Mouse (Mus musculus): ENCODE data around the gene Rab25.

The Rab25 gene

DNA sequence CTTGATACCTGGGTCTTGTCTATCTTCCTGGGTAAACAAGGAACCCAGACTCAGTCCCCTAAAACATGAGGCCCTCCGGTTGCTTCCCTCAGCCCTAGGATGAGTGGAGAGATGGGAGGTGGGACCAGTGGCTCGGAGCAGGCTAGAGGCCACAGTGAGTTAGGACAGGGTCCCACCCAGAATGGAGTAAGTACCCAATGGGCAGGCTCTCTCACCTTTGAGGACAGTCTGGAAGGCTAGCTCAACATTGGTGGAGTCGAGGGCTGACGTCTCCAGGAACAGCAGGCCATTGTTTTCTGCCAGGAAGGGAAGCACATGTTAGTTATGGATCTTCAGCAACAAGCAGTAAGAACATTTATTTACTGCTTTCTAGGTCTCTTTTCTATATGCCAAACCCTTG lies 5.6 kb downstream of the Rab25 start:
- in situ Hi-C loops (cut with MboI, MseI) = no loop called here

DNA sequence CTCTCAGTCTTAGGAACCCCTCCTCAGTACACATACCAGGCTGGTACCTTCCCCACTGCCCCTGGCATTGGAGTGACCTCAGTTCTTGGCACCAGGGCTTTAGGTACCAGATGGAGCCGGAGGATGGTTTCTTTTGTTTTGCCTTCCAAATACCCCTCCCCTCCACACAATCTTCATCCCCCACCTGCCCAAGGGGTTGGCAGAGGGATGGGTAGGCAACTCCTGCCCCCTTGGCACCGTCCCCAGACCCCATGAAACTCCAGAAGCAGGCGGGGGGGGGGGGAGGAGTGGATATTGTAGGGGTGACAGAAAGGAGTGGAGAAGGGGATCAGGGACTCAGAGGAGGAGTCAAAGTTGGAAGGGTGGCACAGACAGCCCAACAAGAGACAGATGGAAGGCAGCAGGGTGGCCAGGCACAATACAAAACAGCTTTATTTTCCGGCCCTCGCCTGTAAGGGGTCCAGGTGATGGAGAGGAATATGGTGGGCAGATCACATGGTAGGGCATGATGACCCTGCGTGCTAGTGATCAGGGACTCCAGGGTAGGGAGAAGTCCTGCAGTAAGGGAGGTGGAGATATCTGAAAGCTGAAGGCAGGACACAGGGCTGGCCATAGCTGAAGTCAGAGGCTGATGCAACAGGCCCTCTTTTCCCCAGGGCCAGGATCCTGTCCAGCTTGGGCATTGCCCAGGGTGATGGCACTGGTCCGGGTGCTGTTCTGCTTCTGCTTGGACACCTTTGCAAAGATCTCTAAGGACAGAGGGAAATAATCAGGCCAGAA lies 6.3 kb downstream of the Rab25 start:
- in situ Hi-C loops (cut with MboI, MseI) = no loop called here

DNA sequence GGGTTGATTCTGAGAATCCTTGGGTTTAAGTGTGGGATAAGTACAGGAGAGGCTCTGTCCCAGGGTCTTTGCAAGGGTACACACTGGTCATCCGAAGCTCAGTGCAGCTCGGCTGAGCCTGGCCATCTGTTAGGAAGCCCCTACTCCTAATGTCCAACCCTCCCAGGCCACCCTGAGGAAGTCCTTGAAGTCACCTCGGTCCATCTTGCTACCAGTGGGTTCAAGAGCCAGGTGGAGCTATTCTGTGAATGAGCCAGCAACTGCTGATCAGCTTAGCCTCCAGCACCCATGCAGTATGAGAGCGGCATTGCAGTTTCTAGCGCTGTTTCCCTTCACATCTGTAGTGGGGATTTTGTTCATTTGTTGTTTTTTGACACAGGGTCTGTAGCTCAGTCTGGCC lies 8.0 kb downstream of the Rab25 start:
- in situ Hi-C loops (cut with MboI, MseI) = no loop called here

DNA sequence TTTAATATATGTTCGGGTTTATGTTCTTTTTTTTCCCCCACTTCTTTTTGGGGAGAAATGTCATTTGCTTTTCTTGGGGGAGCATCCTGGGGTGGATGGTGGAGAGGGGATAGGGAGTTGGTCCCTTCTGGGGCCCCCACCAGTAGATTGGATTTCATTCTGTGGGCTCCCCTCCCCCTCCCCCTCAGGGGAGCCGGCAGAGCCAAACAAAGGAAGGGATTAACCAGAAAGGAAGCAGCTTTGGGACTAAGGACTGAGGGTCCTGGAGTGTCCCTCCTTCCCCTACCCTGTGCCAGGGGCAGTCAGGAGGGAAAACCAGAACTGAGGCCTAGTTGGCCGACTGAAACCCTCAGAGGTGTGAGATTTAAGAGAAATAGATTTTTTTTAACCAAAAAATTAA lies 8.7 kb downstream of the Rab25 start:
- in situ Hi-C loops (cut with MboI, MseI) = no loop called here

DNA sequence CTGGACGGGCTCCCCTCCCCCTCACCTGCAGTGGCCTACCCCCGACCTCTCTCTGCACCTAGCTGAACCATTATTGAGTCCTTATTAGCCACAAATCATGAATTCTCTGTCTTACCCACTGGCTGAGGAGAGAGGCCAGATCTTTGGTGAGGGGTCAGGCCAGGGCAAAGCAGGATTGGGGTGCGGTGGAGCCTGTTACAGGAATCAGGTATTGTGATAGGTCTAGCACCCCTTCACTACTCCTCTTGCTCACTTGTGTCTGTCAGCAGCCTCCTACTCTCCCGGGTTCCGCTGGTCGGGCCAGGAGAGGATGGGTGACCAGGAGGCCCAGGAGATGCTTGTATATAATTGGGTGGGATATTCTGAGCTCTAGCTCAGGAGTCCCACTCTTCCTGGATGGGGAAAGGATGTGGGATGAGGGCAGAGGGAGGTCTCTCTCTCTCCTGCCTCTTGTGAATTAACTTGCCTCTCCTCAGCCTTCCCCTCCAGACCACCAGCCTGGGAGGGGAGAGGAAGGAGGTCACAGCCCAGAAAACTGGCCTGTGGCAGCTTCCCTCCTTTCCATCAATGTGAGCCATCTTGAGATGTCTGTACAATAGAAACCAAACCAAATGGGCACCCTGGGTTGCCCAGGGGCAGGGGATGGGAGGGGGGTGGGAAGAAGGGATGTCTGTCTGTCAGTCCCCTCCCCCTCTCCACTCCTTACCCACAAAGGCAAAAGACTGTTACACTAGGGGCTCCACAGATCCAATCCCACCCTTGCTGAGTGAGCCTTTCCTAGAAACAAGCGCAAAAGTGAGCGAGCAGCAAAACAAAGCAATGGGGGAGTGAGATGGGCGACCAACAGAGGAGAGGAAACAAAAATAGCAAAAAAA lies 9.6 kb downstream of the Rab25 start:
- in situ Hi-C loops (cut with MboI, MseI) = no loop called here

DNA sequence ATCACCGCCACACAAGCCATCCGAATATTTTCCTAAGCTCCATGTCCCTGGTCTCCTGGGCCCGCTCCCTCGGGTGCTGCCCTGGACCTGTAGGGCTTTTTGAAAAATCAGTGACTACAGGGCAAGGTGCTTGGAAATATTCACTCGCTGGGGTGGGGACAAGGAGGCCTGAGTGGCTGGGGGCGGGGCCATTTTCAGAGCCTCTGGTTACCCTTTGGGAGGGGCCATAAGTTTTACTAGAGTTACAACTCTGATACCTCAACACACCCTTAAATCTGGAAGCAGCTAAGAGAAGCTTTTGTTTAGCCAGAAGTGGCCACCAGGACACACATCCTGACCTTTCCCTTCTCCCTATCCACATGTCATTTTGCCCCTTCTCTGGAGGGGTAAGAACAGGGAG lies 11.0 kb downstream of the Rab25 start:
- in situ Hi-C loops (cut with MboI, MseI) = no loop called here

DNA sequence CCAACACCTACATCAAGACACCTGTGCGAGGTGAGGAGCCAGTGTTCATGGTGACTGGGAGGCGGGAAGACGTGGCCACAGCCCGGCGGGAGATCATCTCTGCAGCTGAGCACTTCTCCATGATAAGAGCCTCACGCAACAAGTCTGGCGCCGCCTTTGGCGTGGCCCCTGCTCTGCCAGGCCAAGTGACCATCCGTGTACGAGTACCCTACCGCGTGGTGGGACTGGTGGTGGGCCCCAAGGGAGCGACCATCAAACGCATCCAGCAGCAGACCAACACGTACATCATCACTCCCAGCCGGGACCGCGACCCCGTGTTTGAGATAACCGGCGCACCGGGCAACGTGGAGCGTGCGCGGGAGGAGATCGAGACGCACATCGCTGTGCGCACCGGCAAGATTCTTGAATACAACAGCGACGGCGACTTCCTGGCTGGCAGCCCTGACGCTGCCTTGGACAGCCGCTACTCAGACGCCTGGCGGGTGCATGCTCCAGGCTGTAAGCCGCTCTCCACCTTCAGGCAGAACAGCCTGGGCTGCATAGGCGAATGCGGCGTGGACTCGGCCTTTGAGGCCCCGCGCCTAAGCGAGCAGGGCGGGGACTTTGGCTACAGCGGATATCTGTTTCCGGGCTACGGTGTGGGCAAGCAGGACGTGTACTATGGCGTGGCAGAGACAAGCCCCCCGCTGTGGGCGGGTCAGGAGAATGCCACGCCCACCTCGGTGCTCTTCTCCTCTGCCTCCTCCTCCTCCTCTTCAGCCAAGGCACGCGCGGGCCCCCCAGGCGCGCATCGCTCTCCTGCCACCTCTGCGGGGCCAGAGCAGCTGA lies 11.8 kb downstream of the Rab25 start:
- in situ Hi-C loops (cut with MboI, MseI) = no loop called here

DNA sequence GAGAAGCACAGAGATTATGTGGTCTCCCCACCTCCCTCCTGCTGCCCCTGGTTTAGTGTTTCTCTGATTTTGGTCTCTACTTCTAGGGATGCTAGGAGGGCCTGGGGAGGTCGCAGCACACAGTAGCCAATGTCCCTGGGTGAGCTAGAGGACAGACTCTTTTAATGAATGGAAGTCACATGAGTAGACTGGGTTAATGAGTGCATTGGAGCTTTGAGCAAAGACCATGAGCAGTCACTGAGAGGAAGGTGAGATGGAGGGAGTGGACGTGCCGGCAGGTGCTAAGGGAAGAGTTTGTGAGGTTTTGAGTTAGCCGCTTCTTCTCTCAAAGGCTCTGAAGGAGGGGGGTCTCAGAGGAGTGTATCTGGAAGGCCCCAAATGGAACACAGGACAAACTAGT lies 12.6 kb downstream of the Rab25 start:
- in situ Hi-C loops (cut with MboI, MseI) = no loop called here

DNA sequence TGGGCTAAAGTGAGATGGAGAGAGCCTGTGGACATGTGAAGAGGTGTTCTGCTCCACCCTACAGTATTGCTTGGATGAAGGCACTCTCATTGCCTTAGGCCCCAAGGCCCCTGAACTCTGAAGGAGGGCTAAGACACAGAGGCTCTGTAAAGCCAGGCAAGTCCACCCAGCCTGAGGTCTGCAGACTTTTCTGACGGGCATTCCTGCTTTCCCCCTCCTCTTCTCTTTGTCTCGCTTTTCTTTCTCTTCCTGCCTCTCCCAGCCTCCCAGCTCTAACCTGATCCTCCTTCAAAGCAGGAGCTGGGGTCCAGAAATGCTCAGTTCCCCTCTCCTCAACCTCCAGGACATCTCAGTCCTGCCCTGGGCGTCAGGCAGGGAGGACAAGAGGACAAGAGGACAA lies 13.1 kb downstream of the Rab25 start:
- in situ Hi-C loops (cut with MboI, MseI) = no loop called here

DNA sequence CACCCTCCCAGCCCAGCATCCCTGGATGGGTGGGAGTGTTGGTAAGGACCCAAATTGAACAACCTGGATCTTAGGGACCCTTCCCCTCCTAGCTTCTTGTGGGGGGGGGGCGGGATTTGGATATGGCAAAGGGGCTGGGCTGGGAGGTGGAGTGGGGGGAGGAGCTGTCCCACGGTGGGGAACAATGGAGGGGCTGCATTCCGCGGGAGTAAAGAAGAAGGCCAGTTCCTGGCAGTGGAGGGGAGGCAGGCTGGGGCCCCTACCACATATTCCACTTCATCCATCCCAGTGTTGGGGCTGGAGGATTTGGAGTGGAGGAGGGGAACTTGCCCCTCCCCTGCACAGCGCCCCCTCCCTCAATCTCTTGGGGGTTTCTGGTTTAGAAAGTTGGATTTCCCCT lies 14.4 kb downstream of the Rab25 start:
- in situ Hi-C loops (cut with MboI, MseI) = no loop called here

DNA sequence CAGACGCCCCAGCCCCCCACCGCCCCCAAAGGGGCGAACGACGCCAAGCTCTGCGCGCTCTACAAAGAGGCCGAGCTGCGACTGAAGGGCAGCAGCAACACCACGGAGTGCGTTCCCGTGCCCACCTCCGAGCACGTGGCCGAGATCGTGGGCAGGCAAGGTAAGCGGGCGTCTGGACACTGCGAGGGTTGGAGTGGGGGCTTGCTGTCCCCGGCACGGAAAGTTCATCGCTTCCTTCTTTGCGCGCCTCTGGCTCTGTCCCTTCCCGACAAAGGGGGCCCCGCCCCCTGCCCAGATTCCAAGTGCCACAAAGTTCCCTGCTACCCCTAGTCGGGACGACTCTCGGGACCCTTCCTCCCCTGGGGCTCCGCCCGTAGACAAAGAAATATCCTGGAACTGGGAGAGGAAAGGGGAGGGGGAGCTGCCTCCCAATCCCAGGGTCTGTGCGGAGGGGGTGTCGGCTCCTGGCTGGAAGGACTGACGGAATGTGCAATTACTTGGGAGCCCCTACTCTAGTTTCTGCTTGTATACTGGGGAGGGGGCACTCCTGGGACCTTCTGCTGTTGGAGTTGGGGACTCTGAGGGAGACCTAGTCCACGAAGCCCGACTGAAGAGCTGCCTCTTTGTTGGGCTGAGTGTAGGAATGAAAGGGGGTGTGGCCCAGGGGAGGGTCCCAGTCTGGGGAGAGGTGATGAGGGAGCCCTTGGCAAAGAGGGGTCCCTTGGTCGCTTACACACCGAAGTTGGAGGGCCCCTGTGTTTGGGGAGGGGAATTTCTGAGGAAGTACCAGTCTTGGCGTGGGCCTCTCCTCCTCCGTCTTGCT lies 15.2 kb downstream of the Rab25 start:
- in situ Hi-C loops (cut with MboI, MseI) = no loop called here

DNA sequence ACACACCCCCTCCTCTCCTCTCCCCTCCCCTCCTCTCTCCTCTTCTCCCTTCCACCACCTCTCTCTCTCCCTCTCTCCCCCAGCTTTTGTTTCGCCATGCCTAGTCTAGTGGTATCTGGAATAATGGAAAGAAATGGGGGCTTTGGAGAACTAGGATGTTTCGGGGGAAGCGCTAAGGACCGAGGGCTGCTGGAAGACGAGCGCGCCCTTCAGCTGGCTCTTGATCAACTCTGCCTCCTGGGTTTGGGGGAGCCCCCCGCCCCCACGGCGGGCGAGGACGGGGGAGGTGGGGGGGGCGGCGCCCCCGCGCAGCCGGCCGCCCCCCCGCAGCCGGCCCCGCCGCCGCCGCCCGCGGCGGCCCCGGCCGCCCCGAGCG lies 15.8 kb downstream of the Rab25 start, which contains the start of gene Mex3a:
TSS of gene Mex3a (plus strand) at position 97 of the 376 bp plus-strand sequence.
- in situ Hi-C loops (cut with MboI, MseI) = no loop called here

DNA sequence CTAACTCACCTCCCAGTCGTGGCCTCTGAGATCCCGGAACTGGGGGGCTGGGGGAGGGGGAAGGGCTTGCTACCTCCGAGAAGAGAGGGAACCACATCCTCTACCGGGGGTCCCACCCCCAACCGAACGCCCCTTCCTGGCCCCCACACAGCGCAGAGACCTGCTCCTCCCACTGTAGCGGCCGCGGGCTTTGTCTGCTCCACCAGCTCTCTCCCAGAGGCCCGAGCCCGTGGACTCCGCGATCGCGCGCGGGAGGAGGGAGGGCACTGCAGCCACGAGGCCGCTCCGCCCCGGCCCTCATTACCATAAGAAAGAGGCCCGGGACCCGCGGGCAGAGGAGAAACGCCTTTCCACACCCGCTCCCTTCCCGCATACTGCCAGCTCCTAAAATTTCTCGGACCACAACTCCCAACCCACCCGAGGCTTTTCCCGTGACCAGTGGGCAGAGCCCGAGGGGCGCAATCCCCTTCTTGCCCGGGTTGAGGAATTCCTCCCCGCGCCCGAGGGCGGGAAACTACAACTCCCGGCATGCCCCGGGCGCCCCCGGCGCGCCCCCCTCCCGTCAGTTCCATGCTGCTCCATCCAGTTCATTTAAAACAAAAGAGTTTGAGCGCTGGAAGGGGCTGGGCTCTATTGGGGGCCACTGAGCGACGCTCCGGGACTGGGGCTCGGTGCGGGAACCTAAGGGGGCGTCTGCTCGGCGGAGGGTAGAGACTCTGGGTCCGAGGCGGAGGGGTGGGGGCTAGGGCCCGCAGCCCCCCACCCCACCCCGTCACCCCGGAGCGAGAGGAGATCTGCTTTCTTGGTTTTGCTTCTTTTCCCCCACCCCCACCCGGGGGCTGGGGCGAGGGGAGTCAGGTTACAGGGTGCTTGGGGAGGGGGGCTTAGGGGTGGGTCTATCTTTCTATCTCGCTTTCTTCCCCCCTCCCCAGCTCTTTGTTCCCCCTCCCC lies 16.5 kb downstream of the Rab25 start:
- in situ Hi-C loops (cut with MboI, MseI) = no loop called here

DNA sequence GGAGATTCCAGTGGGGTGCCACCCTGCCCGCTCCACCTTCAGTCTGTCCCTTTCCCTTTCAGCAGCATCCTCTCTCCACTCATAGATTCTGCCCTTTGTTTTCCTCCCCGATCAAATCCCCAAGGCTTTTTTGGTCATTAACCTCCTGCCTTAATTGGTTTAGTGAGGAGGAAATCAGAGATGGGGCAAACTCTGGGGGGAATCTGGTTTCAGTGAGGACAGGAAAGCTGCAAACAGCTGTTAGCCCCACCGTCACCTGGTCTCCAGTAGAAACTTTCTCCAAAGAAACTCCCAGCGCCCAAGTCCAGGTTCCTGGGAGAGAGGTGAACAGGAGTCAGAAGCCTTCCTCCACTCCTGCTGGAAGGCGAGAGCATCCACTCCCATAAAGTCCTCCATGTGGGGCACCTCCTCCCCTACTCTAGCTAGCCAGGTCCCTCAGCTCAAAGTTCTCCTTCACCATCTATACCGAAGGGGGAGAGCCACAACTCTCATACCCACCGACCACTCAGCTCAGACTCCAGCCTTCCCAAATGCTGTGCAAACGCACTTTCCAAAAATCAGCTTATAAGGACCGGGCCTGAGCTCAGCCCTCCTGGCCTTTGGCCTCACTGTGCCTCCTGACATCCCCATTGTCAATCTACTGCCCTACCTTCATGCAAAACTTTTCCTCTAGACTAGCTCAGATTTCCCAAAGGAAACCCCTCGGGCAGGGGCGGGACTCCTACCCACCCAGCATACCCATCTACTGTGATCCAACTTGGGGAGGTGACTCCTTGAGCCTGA lies 17.8 kb downstream of the Rab25 start:
- in situ Hi-C loops (cut with MboI, MseI) = no loop called here

DNA sequence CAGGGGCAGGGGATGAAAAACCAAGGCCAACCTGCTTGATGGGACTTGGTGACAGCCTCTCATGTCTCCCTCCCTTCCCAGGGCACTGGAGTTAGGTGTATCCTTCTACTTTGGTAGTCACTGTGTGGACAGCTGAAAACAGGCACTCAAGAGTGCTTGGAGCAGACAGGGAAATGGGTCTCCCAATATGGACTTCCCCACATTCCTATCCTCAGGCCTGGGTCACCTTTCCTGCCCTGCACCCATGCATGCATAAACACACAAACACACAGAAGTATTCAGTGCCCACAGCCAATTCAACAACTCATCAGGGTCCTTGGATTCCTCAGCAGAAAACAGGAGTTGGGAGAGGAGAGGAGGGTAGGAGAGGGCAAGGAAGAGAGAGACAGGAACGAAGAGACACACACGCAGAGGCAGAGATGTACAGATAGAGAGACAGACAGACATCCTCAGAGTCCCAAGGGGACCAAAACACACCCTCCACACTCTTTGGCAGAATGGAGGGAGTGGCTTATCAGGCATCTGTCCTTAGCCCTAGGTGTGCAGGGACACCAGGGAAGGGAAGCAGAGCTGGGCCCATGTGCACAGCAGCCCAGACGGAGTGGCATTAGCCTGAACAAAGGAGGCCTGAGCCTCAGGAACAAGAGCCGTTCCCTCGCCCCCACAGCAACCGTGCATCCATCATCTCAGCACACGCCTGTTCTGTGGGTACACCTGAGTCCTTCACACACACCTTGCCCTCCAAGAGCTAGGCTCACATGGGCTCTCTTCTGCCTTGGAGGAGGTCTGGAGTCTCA lies 18.7 kb downstream of the Rab25 start:
- in situ Hi-C loops (cut with MboI, MseI) = no loop called here

DNA sequence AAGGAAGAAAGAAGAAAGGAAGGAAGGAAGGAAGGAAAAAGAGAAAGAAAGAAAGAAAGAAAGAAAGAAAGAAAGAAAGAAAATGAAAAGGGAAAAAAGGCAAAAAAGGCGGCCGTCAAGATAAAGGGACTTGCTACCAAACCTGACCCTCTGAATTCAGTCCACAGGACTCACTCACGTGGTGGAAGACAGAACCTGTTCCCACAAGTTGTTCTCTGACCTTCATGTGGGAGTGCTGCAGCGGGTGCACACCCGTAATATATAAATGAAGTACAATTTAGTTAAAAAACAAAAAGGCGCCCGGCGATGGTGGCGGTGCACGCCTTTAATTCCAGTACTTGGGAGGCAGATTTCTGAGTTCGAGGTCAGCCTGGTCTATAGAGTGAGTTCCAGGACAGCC lies 19.5 kb downstream of the Rab25 start:
- in situ Hi-C loops (cut with MboI, MseI) = no loop called here

DNA sequence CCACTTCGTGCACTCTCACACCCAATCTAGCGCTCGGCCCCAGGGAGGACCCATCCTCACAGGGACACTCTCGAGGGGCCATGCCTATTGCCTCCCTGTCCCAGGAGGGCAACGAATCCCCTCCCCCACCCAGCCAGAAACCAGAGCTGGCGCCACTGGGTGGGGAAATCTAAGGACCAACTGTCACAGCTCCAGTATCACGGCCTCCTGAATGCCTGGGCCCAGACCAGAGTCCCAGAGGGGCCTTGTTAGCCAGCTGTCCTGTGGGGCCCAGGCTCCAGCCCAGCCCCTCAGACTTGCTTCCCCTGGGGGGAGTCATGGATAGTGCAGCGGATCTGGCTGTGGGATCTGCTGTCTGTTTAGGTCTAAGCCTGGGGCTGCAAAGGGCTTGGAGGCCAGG lies 20.5 kb downstream of the Rab25 start:
- in situ Hi-C loops (cut with MboI, MseI) = no loop called here

Measured in T-helper 2 cell (primary cell).